Mouse (Mus musculus) heart, embryonic 16.5 days (tissue): Measurements from ENCODE around the gene Pgap2. TPM values are rescaled to one million over a fixed set of nuclear protein-coding genes. Genes with fewer than 3 reads are reported as not detected.

Experiments
- ATAC-seq: fragments of 200-750 bp; cut with Nextera tagmentation; replicated peaks from 2 replicates; pipeline ENCODE4 v1.8.0; 2017; ENCODE audit warnings: moderate number of reproducible peaks; ENCODE audit not compliant: insufficient read depth, low FRiP score; ENCODE audit errors: extremely low read depth
- H3K27ac ChIP-seq: fragments of 300-500 bp; sonication (generic); 2 replicates; pipeline ENCODE4 v1.5.1; 2014; ENCODE audit warnings: mild to moderate bottlenecking, low read length, control low read depth, moderate library complexity
- H3K27me3 ChIP-seq: fragments of 300-500 bp; sonication (generic); 2 replicates; pipeline ENCODE4 v1.6.1; 2014; ENCODE audit warnings: low read length, mixed read lengths; ENCODE audit not compliant: control insufficient read depth, insufficient read depth
- H3K36me3 ChIP-seq: fragments of 300-500 bp; sonication (generic); 2 replicates; pipeline ENCODE4 v1.6.1; 2014; ENCODE audit not compliant: control insufficient read depth, insufficient read depth
- H3K4me1 ChIP-seq: fragments of 300-500 bp; sonication (generic); 2 replicates; pipeline ENCODE4 v1.6.1; 2014; ENCODE audit warnings: low read length, mixed read lengths; ENCODE audit not compliant: control insufficient read depth, insufficient read depth
- H3K4me2 ChIP-seq: fragments of 300-500 bp; sonication (generic); 2 replicates; pipeline ENCODE4 v1.6.1; 2014; ENCODE audit warnings: low read depth, mild to moderate bottlenecking, control low read depth, low read length
- H3K4me3 ChIP-seq: fragments of 300-500 bp; sonication (generic); 2 replicates; pipeline ENCODE4 v1.5.1; 2014; ENCODE audit warnings: mild to moderate bottlenecking, control low read depth, low read length
- H3K9ac ChIP-seq: fragments of 300-500 bp; sonication (generic); 2 replicates; pipeline ENCODE4 v1.6.1; 2014; ENCODE audit warnings: low read length, control low read depth
- H3K9me3 ChIP-seq: fragments of 300-500 bp; sonication (generic); replicated peaks from 2 replicates; pipeline ENCODE4 v1.6.1; 2016; ENCODE audit warnings: low read length; ENCODE audit not compliant: control insufficient read depth
- WGBS: fragments of 180-500 bp; shearing (Covaris S2); extraction: QIAGEN DNeasy Blood & Tissue Kit; methylation state at CpG from one replicate; pipeline ENCODE4 v1.1.7; 2014; 5-methylcytosine and 5-hydroxymethylcytosine counted together
- polyA plus RNA-seq: library from polyadenylated mRNA; unstranded; fragments of >200 nt; fragmentation: Nextera tagmentation; extraction: Ambion mirVana; gene quantifications from 2 replicates; pipeline ENCODE4 v1.2.1, GENCODE M21; 2015

Pgap2 gene
- polyA plus RNA-seq, 1 experiment from 2014 or later, result 61.6 TPM

GRCm38 (mm10) chr7:102229814-102230213, 19.8 kb downstream of the Pgap2 start:
- Histone ChIP-seq H3K36me3 (peaks cover 13% of the 10 kb centered on the region), H3K27me3 (no peaks in the 10 kb centered on the region), H3K9ac (no peak overlapping the region), H3K4me3 (no peak overlapping the region), H3K9me3 (no peaks in the 10 kb centered on the region), H3K27ac (no peak overlapping the region), H3K4me1 (no peaks in the 10 kb centered on the region; the same call in 1 of the 2 replicates), H3K4me2 (no peak overlapping the region)
- 93% methylated on average over 6 of the region's 6 CpGs for WGBS
- no peak for ATAC-seq

- 84% methylated on average over 4 of the region's 4 CpGs for WGBS
- Histone ChIP-seq H3K27me3 (no peaks in the 10 kb centered on the region), H3K27ac (no peak overlapping the region), H3K4me2 (no peak overlapping the region), H3K36me3 (peaks cover 19% of the 10 kb centered on the region), H3K4me1 (no peaks in the 10 kb centered on the region; the same call in 1 of the 2 replicates), H3K9me3 (no peaks in the 10 kb centered on the region), H3K4me3 (no peak overlapping the region), H3K9ac (no peak overlapping the region)
- no peak for ATAC-seq
Observed at GRCm38 (mm10) chr7:102233059-102233458, 23.1 kb downstream of the Pgap2 start.

- Histone ChIP-seq H3K36me3 (peaks cover 35% of the 10 kb centered on the region), H3K27ac (no peak overlapping the region), H3K27me3 (no peaks in the 10 kb centered on the region), H3K9ac (no peak overlapping the region), H3K4me3 (no peak overlapping the region), H3K9me3 (no peaks in the 10 kb centered on the region), H3K4me1 (peaks cover 16% of the 10 kb centered on the region), H3K4me2 (no peak overlapping the region)
- no peak for ATAC-seq
- WGBS, result 88% methylated on average over 8 of the region's 8 CpGs
Observed at GRCm38 (mm10) chr7:102238686-102239286, 28.8 kb downstream of the Pgap2 start.

DNA sequence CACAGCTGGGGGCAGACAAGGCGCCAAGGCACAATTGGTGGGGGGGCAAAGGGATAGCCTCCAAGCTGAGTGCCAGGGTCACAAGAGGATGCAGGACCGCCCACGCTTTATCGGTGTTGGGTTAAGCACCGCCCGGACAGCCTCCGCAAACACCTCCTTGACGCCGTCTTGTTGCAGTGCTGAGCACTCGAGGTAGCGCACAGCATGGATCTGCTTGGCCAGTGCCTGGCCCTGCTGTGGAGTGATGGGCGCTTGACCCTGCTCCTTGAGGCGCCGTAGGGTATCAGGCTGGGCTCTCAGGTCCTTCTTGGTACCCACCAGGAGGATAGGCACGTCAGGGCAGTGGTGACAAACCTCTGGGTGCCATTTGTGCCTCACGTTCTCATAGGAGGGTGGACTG, 29.6 kb downstream of the Pgap2 start:
- Histone ChIP-seq H3K36me3 (peaks cover 35% of the 10 kb centered on the region), H3K9me3 (no peaks in the 10 kb centered on the region), H3K4me1 (peaks cover 24% of the 10 kb centered on the region), H3K4me2 (no peak overlapping the region), H3K27me3 (no peaks in the 10 kb centered on the region), H3K4me3 (no peak overlapping the region), H3K27ac (no peak overlapping the region), H3K9ac (no peak overlapping the region)
- ATAC-seq, result no peak
- 83% methylated on average over 16 of the region's 16 CpGs for whole genome bisulfite sequencing

DNA sequence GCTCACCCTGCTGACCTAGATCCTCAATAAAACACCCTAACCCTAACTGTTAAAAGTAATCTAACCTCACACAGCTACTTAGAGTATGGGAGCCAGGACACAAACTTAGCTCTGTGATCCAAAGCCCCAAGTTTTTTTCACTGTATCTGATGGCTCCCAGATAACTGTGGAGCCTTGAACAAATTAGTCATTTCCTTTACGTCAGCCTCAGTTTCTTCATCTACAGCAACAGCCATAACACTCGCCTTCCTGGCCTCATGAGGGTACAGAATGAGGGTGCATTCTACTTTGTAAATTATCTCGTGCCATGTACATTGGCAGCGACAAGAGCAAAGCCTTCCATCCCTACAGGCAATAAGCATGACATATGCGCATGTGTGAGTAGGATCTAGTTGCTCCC, 32.4 kb downstream of the Pgap2 start:
- Histone ChIP-seq H3K27me3 (no peaks in the 10 kb centered on the region), H3K9me3 (no peaks in the 10 kb centered on the region), H3K4me1 (peaks cover 52% of the 10 kb centered on the region), H3K36me3 (peaks cover 29% of the 10 kb centered on the region), H3K27ac (no peak overlapping the region), H3K4me3 (no peak overlapping the region), H3K4me2 (no peak overlapping the region), H3K9ac (no peak overlapping the region)
- WGBS, result 77% methylated on average over 5 of the region's 5 CpGs
- ATAC-seq, result no peak

DNA sequence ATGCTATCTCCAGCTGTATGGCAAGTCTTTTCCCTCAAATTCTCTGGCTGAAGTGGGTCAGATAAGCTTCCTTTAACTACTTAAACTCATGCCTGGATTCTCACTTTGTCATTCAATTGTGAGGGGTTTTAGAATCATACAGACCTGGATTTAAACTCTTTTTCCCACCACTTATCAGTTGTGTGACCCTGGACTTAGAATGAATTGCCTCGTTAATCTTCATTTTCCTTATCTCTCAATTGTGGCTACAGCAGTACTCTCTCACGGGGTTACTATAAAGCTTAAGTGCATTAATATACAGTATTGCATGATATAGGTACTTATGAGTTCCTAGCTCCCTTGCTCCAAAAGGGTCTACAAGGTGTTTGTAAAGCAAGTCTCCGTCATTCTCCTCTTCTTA, 32.9 kb downstream of the Pgap2 start:
- Histone ChIP-seq H3K9me3 (no peaks in the 10 kb centered on the region), H3K9ac (no peak overlapping the region), H3K4me3 (no peak overlapping the region), H3K4me2 (no peak overlapping the region), H3K27me3 (no peaks in the 10 kb centered on the region), H3K36me3 (peaks cover 25% of the 10 kb centered on the region), H3K27ac (no peak overlapping the region), H3K4me1 (peaks cover 57% of the 10 kb centered on the region)
- 47% methylated on average over 3 of the region's 3 CpGs for WGBS
- ATAC-seq, result no peak

- no peak for ATAC-seq
- Histone ChIP-seq H3K27me3 (no peaks in the 10 kb centered on the region), H3K4me2 (no peak overlapping the region), H3K9ac (no peak overlapping the region), H3K36me3 (peaks cover 18% of the 10 kb centered on the region), H3K27ac (peak overlapping the region; percentile 64; the same call in 1 of the 2 replicates), H3K4me3 (no peak overlapping the region), H3K9me3 (no peaks in the 10 kb centered on the region), H3K4me1 (peaks cover 66% of the 10 kb centered on the region)
- WGBS, result 70% methylated on average over 2 of the region's 2 CpGs
Observed at GRCm38 (mm10) chr7:102243870-102244269, 33.9 kb downstream of the Pgap2 start.

DNA sequence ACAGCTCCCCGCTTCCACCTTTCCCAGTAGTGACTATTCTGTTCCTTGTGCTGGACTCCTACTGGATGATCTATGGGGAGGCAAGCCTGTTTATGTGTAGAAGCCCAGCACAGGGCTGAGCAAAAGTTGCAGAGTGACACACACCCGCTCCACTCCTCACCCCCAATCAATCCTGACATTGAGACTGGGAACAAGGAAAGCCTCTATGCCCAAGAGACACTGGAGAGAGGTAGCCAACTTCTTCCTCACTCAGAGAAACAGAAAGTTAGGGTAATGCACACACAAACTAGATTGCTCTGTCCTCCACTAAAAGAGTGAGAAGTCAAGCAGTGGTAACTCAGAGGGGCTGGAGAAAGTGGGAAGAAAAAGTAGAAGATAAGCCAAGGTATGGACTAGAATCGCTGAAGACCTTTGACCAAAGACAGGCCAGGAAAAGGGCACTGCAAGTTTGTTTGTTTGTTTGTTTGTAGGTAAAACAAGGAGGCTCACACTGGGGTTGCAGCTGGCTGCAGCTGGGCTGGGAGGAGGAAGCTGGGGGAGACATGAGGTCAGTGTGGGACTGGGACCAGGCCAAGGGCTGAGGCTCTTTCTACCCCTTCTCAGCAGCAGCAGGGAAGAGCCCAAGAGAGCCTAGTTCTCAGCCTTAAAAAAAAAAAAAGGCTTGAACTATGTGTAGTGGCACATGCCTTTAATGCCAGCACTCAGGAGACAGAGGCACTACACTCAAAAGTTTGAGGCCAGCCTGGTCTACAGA, 35.0 kb downstream of the Pgap2 start:
- no peaks in the 10 kb centered on the region for H3K27me3 ChIP-seq
- H3K36me3 ChIP-seq, result peaks cover 9% of the 10 kb centered on the region
- H3K27ac ChIP-seq, result peak overlapping the region; percentile 64
- H3K4me2 ChIP-seq, result no peak overlapping the region; the same call in 1 of the 2 replicates
- H3K9me3 ChIP-seq, result no peaks in the 10 kb centered on the region
- ATAC-seq, result no peak
- H3K9ac ChIP-seq, result peak overlapping the region; percentile 12; the same call in 1 of the 2 replicates
- H3K4me1 ChIP-seq, result peaks cover 69% of the 10 kb centered on the region
- H3K4me3 ChIP-seq, result no peak overlapping the region
- 62% methylated on average over 3 of the region's 3 CpGs for WGBS

DNA sequence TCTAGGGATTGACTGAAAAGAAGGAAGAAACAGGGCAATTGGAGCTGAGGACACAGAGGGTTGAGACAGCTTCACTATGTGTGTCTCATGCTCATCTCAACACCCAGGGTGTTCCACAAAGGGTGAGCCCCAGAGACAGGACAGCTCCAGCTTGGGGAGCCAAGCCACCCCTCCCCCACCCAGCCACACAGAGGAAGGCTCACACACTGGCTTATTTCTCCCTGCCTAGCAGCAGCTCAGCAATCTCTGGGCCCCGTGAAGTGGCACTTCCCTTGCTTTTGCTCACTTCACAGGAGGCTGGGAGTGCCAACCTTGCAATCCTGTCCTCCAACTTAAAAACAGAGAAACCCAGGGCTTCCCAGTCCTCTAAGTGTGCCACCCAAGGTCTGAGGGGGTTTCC, 35.8 kb downstream of the Pgap2 start:
- Histone ChIP-seq H3K27ac (peak overlapping the region; percentile 64), H3K9ac (peak overlapping the region; percentile 18; the same call in 1 of the 2 replicates), H3K4me3 (no peak overlapping the region), H3K4me2 (peak overlapping the region; percentile 84; the same call in 1 of the 2 replicates), H3K36me3 (peaks cover 5% of the 10 kb centered on the region), H3K9me3 (no peaks in the 10 kb centered on the region), H3K4me1 (peaks cover 69% of the 10 kb centered on the region), H3K27me3 (no peaks in the 10 kb centered on the region)
- no peak for ATAC-seq
- WGBS, result 13% methylated on average over 1 of the region's 1 CpGs
